Mouse (Mus musculus) embryonic fibroblast, embryonic 13.5 days (primary cell): Measurements from ENCODE around the gene Cx3cr1.

Experiments used
- CTCF ChIP-seq: IDR thresholded peaks from 2 replicates; pipeline ENCODE4 v1.5.1; 2011; ENCODE audit warnings: mild to moderate bottlenecking, control low read depth, low read length, moderate library complexity, borderline replicate concordance; ENCODE audit not compliant: insufficient read depth
- POLR2A ChIP-seq: IDR thresholded peaks from 2 replicates; pipeline ENCODE4 v1.6.1; 2011; ENCODE audit warnings: low read depth, mild to moderate bottlenecking, control low read depth, low read length, moderate library complexity

- TF ChIP-seq CTCF (no peak), POLR2A (no peak)
Observed at GRCm38 (mm10) chr9:119932358-119932757, 137.3 kb downstream of the Cx3cr1 start.
